Mouse (Mus musculus): ENCODE data around the gene Cobll1.

Cobll1 gene

DNA sequence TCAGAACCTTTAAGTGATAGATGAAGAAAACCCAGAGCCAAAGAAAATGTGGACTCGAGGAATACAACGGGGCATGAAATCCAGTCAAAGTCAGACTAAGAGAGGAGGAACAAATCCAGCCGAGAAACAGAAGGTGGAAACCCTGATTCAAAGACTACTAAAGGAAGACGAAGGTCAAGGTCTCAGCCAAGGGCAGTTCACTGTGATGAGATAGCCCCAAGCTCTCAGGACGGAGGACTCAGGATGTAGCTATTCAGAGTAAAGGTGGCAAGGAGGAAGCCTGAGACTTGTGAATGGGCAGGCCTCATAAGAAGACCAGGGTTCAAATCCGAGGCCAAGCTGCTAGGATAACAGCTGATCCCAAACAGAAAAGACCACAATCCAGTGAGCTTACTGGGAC is 90.3 kb downstream of the Cobll1 start:
- DNase-seq (ENCODE audit: low read depth, low spot score) = no peak

DNA sequence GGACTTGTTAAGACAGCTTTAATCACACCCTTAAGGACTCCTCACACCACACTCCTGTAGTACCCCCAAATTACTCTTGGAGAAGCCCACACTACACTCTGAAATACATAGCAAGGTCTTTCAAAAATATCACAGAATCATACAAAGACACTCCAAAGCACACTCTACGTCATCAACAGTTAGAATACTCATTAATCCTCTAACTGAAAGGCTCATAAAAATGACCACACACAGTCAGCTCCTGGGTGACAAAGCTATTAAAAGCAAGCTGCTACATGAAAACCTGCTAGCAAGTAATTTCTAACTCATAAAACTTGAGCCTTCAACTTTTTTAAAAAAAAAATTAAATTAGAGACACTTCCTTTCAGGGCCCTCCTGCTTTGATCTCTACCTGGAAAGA is 91.8 kb downstream of the Cobll1 start:
- no peak for DNase-seq (ENCODE audit: low read depth, low spot score)

DNA sequence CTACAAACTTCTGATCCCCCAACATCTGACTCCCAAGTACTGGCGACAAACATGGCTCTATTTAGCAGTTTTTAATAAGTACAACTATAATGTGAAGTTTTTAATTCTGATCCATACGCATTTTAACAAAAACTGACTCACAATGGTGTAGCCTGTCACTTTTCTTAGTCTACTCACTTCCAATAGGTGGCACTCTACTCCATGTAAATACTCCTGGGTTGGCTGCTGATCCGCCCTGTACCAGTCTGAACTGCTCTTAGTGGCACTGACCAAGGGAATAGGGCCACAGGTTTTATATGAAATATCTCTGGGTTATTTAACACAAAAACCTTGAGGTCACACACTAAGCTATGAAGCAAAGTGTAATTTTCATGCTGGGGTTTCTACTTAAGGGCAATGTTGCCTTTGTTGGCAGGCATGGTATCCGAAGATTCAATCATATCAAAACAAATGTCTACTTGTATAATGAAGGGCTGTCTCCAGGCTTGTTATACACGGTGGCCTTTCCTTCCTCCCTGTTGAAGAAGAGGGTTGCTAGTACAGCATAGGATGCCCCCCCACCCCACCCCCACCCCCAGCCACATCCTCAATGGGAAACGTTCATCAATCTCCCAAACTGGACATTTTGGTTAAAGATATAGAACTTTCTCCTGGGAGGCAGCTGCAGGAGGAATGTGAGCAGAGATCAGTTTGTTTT is 93.6 kb downstream of the Cobll1 start:
- DNase-seq (ENCODE audit: low read depth, low spot score) = no peak

DNA sequence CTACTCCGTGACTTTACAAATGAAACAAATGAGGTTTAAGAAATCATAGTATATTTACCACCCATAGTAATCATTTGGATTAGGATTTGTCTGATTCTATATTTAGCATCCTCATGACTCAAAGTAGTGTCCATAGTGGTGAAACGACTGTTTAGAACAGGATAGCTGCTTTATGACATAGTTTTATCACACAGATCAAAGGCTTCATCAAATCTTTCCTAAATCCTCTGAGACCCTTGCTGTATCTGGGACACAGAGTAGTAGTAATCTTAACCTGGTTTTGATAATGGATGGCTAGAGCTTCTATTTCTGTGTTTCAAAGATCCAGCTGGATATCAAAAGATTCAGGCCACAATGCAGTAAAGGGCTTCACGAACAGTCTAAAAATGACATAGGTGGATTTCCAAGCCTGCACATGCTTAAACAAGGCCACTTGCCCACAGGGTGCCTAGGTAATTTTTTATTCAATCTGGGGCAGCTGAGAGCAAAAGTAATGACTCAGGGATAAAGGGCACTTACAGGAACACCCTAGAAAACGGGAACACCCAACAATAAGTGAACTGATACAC is 98.0 kb downstream of the Cobll1 start:
- no peak for DNase-seq (ENCODE audit: low read depth, low spot score)

DNA sequence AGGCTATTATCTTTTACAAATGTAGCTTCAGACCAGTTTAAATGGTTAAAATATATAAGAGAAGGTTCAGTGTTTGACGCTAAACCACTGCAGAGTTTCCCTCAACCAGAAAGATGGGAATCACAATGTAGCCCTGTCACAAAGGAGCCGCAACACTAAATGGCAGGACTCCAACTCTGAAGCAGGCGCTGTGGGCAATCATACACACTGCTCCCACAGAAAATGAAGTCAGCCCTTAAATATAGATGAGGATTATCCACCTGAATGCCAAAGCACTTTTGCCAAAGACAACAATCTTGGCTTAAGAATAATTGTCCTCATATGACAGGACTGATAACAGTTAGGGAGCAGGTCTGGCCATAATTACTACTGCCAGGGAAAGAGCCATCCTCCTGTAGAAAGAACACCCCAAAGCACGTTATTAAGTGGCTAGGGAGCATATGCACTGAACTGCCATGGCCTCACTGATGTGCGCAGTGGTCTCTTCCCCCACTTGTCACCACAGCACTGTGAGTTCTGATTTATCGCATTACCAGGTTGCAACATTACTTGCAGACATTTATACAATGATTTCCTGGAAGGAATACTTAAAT is 98.8 kb downstream of the Cobll1 start:
- no peak for DNase-seq (ENCODE audit: low read depth, low spot score)

DNA sequence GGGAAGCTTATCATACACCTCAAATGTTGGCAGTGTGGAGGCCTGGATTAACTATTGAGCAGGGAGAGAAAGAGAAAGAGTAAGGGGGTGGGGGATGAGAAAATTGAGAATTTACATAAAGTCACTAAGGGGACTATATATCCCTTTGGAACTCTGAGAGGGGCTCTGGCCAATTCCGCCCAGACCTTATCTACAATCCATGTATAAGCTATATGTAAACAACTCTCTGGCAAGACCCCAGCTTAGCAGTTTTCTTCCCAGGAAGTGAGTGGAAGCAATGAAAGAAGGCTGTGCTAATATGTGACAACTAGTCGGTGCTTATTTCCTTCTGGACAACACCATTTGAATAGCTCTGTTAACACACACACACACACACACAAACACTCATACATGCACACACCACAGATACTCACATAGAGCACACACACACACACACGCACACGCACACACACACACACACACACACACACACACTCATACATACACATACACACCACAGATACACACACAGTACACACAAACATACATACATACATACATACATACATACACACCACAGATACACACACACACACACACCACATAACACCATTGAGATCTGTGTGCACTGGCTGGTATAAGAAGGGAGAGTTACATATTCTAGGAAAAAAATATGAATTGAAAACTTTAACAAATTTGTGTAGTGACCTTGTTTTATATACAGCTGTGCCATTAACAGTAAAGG is 99.4 kb downstream of the Cobll1 start:
- no peak for DNase-seq (ENCODE audit: low read depth, low spot score)

DNA sequence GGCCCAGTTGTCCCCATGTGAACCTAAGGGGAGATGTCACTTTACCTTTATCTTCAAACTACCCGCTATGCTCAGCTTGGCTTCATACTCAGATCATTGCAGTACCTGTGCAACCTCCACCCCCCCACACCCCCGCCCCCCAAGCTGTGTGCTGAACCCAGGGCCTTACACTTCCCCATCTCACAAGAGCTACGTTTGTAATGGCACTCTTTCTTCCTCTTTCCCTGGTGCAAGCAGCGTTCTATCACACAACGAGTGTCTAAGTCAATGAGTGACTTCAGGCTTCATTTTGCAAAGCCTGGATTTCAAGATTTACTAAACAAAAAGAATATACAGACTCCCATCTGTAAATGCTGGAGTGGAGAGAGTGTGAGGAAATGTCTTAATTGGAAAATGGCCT is 100.2 kb downstream of the Cobll1 start:
- DNase-seq (ENCODE audit: low read depth, low spot score) = no peak

DNA sequence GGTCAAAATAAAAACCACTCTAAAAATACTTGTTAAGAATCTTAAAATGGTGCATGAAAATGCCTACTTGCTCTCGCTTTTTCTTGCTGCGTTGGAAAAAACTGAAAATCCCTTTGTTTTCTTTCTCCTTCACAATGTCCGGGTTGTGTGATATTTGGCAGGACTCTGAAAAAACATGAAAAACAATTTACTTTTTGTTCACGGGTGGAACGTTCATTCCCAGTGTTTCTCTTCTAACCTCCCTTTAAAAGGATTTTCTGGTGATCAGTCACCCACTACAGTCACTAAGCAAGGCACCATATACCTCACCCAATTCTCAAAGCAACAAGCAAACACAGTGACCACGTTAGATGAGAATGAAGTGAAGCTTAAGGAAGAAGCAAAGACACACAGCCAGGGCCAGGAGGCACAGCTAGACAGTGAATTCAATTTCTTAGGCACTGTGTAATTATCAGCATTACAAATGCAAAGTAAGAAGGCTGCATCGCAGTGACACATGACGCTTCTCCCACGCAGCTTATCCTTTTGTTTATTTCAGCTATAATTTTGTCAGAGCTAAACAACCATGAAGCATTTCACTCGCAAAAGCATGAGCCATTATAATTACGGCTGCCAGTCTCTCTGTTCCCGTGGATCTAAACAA is 112.9 kb downstream of the Cobll1 start:
- DNase-seq (ENCODE audit: low read depth, low spot score) = no peak

DNA sequence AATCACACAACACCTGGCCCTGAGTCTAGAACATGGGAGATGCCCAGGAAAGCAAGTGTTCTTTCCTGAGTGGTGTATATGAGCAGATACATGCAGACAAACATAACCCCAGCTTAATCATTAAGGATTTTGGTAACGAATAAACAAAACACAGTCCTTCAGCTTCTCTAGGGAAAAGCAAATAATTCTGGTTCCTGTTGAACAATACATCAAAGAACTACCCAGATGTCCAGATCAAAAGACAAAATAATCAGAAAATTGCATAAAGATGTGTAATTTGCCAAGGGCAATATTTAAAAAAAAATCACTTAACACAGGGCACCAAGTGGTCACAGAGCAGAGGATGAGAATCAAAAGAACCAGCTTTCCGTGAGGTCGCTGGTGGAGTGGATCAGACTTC is 115.5 kb downstream of the Cobll1 start:
- no peak for DNase-seq (ENCODE audit: low read depth, low spot score)

DNA sequence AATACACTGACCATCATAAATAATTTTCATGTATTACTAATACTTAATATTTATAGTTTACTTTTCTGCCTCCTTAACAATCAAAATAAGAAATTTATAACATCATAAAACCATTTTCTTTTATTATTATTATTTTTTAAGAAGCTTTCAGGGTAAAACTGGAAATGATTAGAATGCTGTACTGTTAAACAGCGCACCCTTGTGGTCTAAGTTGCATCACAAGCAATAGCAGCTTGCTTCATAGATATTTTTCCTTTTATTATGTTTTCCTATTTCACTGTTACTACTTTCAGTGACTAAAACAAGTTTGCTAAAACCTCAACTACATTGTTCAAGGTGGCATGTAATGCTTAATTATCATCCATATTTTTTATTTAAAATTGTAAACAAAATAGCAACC is 117.8 kb downstream of the Cobll1 start:
- DNase-seq (ENCODE audit: low read depth, low spot score) = no peak

DNA sequence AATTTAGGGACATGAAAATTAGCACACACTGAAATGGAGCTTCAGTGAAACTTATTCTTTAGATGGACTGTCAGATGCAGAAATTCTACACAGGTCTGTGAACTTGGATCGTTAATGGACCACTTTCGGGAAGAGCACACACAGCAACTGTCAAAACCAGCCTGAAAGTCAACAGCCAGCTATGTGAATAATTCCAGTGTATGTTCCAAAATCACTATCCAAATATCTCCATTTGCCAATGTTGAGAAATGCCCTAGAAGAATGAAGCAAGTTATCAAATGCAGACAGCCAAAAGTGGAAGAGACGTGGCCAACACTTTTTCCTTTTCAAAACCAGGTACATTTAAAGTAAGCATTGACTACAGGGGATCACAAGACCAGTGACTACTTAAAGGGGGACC is 118.2 kb downstream of the Cobll1 start:
- DNase-seq (ENCODE audit: low read depth, low spot score) = no peak

DNA sequence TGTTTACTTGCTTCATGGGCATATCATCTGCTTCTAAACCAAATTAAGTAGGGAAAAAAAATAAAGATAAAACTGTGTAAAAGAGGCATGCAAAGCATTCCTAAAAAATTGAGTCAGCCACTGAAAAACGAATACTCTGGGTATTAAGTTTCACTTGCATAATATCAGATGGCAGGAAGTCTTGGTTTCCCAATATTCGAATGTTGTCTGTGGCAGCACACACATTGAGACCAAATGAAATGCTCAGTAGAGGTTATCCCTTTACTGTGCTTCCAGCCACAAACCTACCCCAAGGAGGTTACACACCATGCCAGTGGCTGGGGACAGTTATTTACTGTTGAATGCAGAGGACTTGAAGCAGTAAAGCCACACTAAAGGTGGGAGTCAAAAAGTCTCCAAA is 119.1 kb downstream of the Cobll1 start:
- DNase-seq (ENCODE audit: low read depth, low spot score) = no peak

DNA sequence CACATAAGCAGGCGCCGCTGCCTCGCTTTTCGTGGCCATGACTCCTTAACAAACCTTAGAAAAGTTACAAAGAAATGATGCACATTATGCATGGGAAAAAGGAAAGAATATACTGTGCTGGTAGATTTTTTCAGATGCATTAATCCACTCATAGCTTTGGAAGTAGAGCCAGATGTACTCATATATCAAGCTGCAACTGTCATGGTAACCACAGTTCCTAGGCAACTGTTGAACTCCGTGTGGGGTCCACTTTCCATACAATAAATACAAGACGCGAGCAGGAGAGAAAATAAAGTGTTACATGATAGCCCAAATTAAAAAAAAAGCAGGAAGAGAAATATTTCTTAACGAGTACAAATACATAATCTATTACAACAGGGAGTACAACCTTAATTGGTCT is 119.5 kb downstream of the Cobll1 start:
- DNase-seq (ENCODE audit: low read depth, low spot score) = no peak

DNA sequence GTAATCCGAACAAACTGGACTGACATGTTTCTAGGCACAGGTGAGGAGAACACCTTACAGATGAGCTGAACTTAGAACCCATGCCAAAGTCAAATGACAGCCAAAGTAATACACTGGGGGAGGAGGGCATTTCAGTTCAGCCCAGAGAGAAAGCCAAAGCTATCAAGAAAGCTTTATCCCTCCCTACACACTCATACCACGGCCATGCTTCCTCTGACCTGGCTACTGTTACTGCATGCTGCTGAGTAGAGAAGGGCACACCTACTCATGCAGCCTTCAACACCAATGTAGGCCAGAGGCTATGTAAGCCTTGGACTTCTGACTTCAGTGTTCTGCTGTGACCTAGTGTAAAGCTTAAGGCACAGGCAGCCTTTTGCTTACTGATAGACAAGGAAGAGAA is 120.1 kb downstream of the Cobll1 start:
- DNase-seq (ENCODE audit: low read depth, low spot score) = no peak

DNA sequence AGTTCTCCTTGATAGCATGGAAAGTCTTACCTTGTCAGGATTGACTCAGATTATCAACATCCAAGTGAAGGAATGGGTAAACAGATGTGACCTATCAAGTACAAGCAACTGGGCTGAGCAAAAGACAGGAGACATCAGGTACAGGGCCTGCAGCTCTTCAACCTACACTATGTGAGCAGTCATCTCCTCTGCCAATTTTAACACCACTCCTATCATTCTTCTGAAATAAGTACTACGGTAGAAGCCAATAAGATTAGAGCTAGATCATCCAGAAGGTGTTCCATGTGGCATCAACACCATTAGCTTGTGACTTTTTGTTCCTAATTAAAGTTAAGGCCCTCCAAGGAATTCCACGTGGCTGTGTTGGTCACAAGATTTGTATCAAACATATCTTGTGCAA is 121.3 kb downstream of the Cobll1 start:
- no peak for DNase-seq (ENCODE audit: low read depth, low spot score)

DNA sequence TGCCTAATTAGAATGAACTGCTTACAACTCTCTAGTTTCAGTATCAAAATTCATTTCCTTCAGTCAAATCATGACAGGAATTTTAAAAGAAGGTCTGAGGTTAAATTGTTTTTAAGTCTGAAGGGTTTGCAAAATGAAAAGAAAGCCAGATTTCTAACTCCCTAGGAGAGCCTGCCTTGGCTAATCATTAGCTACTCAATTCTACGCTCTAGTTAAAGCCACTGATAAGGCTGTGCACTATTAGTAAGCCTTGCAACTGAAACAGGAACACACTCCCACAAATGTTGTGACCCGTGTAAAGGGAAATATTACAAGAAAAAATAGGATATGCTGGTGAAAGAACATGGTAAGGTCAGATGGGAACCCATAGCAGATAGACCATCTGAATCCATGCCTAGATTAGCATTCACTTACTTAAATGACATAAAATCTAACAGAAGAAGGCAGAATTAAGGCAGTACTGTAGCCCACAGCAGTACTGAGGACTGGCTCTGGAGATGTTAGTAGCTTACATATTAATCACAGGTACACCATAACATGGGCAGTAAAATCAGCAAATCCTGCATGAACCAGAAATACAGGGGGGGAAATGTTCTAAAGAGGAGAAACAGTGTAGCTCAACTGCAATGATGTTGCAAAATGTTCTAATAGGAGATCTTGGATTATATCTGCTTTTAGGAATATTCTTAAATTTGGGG is 122.6 kb downstream of the Cobll1 start:
- DNase-seq (ENCODE audit: low read depth, low spot score) = no peak

DNA sequence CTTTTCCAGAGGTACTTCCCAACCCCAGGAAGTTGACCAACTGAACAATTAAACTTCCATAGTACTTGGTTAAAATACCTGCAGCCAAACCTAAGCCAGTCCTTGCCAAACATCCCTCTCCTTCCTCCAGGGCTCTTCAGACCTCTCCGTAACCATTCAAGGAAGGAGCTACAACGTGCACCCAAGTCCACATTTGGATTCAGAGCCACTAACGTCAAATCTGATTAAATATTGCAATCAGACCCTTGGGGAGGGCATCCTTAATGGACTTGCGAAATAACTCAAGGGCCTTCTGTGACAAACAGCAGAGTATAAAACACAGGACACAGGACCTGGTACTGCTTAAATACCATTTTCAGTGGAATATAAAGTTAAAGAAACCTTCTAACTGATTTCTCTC is 126.0 kb downstream of the Cobll1 start:
- no peak for DNase-seq (ENCODE audit: low read depth, low spot score)

DNA sequence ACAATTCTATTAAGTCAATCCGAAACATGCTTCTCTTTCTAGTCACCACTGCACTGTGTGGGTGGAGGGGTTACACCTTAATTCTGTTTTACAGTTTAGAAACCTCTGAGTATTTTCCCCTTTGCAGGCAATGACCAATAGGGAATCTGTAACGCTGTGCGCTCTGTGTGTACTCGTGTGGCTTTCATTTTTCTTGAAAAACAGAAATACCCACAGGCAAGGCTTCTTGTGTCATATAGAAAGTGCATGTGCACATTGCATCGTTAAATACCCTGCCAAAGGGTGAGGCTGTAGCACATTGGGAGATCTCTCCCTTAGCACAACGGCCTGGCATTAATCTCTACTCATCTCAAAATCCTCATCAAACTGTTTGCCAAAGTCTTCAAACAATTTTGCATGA is 134.6 kb downstream of the Cobll1 start:
- DNase-seq (ENCODE audit: low read depth, low spot score) = no peak

DNA sequence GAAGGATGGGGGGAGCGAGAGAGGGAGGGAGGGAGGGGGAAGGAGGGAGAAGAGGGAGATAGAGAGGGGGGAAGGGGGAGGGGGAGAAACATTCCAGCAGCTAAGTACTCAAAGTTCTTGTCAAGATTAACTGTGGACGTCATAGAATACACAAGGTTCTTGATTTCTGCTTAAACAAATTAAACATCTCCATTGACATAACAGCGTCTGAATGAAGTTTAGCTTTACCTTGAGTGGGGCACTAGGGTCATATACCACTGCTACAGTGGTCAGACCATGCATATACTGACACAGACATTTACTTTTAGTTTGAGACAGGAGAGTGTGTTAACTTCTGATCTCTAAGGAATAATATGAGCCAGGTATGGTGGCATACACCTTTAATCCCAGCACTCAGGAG is 135.4 kb downstream of the Cobll1 start:
- DNase-seq (ENCODE audit: low read depth, low spot score) = no peak

DNA sequence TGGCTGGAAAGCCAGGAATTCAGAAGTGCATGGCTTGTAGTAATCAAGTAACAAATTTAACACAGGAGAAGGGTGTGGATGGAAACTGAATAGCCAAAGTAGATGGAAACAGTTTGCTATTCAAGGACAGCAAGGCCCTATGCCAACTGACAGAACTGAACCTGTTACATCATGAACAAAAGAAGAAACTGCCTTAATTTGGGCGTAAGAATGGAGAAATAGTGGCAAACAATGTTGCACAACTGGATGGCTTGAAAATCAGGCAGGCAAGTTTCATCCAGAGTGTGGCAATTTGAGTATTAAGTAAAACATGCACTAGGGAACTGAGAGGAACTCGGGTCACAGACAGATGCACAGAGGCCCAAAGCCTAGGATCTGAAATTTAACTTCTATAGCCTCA is 137.8 kb downstream of the Cobll1 start:
- DNase-seq (ENCODE audit: low read depth, low spot score) = no peak

DNA sequence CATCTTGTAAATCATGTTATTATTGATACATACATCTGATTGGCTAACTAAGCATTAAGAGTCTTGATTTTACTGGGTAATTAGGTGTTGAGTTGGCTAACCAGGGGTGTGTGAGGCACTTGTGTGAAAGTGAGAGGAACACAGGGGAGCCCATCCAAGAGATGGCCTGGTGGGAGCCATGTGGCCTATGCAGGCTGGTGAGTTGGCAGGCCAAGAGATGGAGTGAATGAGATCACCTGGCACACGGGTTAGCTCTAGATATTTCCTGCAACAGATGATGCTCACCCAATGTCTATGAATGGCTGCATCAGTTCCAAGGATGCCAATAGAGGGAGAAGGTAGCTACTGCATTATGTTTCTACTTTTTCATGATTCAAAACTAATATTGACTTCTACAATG is 139.2 kb downstream of the Cobll1 start:
- DNase-seq (ENCODE audit: low read depth, low spot score) = no peak

DNA sequence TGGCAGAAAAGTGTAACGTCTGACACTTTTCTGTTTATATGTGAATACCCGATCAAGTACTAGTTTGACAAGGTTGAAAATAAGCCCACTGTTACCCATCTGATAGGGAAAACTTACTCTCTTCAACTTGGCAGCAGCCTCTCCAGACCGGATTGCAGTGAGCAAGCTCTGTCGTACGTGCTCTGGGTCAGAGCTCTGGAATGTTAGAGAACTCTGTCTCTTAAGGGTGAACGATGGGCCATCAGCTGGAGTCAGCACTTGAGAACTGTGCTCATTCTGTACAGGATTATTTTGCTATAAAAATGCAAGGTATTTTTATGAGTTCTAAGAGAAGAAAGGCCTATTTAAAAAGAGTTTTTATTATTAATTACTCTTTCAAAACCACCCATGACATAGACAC is 143.6 kb downstream of the Cobll1 start:
- no peak for DNase-seq (ENCODE audit: low read depth, low spot score)

Measured in c-Kit-negative CD71-positive TER-119-positive erythroid progenitor cells, embryonic 14.5 days (primary cell).